Mouse (Mus musculus): ENCODE results near the gene Arhgap35.

DNA sequence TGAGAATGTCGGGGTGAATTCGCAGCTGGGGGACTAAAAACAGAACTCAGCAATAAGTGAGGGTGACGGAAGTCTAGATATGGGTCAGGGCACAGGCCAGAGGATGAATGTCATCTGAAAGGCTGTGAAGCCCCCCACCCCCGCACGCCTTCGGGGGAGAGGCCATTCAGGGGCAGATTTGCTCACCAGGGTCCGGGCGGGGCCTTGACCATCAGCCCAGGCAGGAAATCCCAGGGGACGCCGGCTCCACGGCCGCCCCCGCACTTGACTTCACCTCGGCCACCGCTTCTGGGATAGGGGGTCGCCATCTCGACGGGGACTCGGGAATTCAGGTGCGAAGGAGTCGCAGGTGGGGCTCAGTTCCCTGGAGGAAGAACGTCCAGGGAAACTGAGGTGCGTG is 139.5 kb downstream of the Arhgap35 start:
- TF ChIP-seq POLR2A (IDR thresholded peaks at IDR 0.05; ENCODE audit: borderline replicate concordance, extremely low read depth, insufficient read depth, insufficient read length, poor library complexity, severe bottlenecking) (no peak), CTCF (IDR thresholded peaks at IDR 0.05; ENCODE audit: borderline replicate concordance, extremely low read depth, insufficient read depth, insufficient read length) (no peak)

Data from brain, embryonic 14.5 days (tissue).